Mouse (Mus musculus) midbrain, embryonic 12.5 days (tissue): ENCODE results near the gene Zfp592. TPM values are rescaled to one million over a fixed set of nuclear protein-coding genes. Genes with fewer than 3 reads are reported as not detected.

ENCODE experiments used
- ATAC-seq: fragments of 200-750 bp; cut with Nextera tagmentation; 2 replicates; pipeline ENCODE4 v1.8.0; 2017; ENCODE audit warnings: low read depth, moderate TSS enrichment, moderate library complexity; ENCODE audit not compliant: low FRiP score
- H3K27ac ChIP-seq: fragments of 300-500 bp; sonication (generic); replicated peaks from 2 replicates; pipeline ENCODE4 v1.5.1; 2016; ENCODE audit warnings: mild to moderate bottlenecking
- H3K27me3 ChIP-seq: fragments of 300-500 bp; sonication (generic); 2 replicates; pipeline ENCODE4 v1.6.1; 2016; ENCODE audit warnings: mild to moderate bottlenecking
- H3K36me3 ChIP-seq: fragments of 300-500 bp; sonication (generic); 2 replicates; pipeline ENCODE4 v1.6.1; 2016
- H3K4me1 ChIP-seq: fragments of 300-500 bp; sonication (generic); 2 replicates; pipeline ENCODE4 v1.6.1; 2016
- H3K4me2 ChIP-seq: fragments of 300-500 bp; sonication (generic); replicated peaks from 2 replicates; pipeline ENCODE4 v1.6.1; 2016; ENCODE audit warnings: mild to moderate bottlenecking, moderate library complexity
- H3K4me3 ChIP-seq: fragments of 300-500 bp; sonication (generic); 2 replicates; pipeline ENCODE4 v1.5.1; 2016; ENCODE audit warnings: mild to moderate bottlenecking
- H3K9ac ChIP-seq: fragments of 300-500 bp; sonication (generic); replicated peaks from 2 replicates; pipeline ENCODE4 v1.6.1; 2016; ENCODE audit warnings: mild to moderate bottlenecking, moderate library complexity
- H3K9me3 ChIP-seq: fragments of 300-500 bp; sonication (generic); 2 replicates; pipeline ENCODE4 v1.6.1; 2016; ENCODE audit warnings: mild to moderate bottlenecking
- WGBS: fragments of 180-500 bp; shearing (Covaris S2); methylation state at CpG from one replicate; pipeline ENCODE4 v1.1.7; 2016; 5-methylcytosine and 5-hydroxymethylcytosine counted together
- polyA plus RNA-seq: library from polyadenylated mRNA; unstranded; fragments of >200 nt; fragmentation: Nextera tagmentation; extraction: Ambion mirVana; gene quantifications from 2 replicates; pipeline ENCODE4 v1.2.1, GENCODE M21; 2016

Gene Zfp592
- polyA plus RNA-seq, 1 experiment from 2014 or later, result 12.4 TPM

DNA sequence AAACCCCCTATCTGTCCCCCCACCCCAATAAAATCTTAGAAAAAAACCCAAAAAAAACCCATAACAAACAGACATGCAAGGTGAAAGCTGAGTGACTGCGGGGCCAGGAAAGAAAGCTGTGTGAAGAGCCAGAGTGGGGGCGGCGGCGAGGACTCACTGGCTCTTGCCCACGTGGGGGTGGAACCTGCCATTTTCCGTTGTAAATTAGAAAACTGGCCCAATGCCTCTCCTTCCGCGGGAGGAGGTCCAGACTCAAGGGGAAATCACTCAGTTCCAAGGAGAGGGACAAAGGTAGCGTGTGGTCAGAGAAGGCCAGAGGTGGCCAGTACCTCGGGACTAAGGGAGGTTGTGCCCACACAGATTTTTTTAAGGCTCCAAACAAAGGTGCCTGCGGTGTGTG lies 68.5 kb downstream of the Zfp592 start:
- H3K4me1 ChIP-seq, result no peaks in the 10 kb centered on the region
- no peaks in the 10 kb centered on the region for H3K36me3 ChIP-seq
- no peak overlapping the region for H3K9ac ChIP-seq
- H3K4me2 ChIP-seq, result no peak overlapping the region
- H3K27ac ChIP-seq, result no peak overlapping the region
- H3K27me3 ChIP-seq, result no peaks in the 10 kb centered on the region
- no peak overlapping the region for H3K4me3 ChIP-seq
- 0 out of 2 replicates have a peak, but pooled peaks cover 2% of the 10 kb centered on the region for H3K9me3 ChIP-seq
- WGBS, result 87% methylated on average over 11 of the region's 11 CpGs
- no peak for ATAC-seq

DNA sequence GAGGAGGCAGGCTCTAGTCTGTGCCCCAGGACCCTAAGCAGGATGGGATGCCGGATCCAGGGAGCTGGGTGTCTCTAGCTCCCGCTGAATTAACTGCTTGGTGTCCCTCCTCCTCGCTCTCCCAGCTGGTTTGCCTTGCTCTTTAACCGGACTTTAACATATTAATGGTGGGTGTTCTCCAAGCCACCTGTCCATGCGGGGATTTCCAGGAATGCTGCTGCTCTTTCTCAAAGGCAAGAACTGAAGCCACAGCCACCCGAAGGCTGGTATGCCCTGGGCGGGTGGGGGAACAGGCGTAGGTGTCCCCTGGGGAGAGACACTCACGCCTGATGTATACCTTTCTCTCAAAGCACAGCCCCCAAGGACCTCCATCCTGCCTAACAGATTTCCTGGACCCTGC lies 69.9 kb downstream of the Zfp592 start:
- Histone ChIP-seq H3K9me3 (0 out of 2 replicates have a peak, but pooled peaks cover 2% of the 10 kb centered on the region), H3K4me2 (no peak overlapping the region), H3K9ac (no peak overlapping the region), H3K36me3 (no peaks in the 10 kb centered on the region), H3K27me3 (no peaks in the 10 kb centered on the region), H3K4me3 (no peak overlapping the region), H3K4me1 (no peaks in the 10 kb centered on the region), H3K27ac (no peak overlapping the region)
- no peak for ATAC-seq
- 67% methylated on average over 9 of the region's 9 CpGs for WGBS

DNA sequence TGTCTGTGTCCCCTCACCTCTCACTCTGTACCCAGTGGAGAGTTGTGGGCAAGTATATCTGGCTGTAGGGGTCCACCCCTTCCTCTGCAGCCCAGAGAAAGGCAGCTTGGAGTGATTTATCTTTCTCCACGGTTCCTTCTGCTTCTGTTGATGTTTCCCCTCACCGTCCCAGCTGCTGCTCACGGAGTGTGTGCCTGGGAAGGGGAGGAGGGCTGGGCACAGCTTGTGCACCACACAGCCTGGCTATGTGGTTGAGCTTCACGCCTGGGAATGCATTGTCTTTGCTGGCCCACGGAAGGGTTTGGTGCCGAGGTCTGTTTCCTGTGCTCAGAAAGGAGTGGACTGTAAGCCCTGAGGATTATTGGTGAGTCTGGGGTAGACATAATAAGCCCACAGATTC lies 73.2 kb downstream of the Zfp592 start:
- Histone ChIP-seq H3K4me2 (no peak overlapping the region), H3K4me1 (no peaks in the 10 kb centered on the region), H3K27ac (no peak overlapping the region), H3K9me3 (no peaks in the 10 kb centered on the region), H3K9ac (no peak overlapping the region), H3K27me3 (no peaks in the 10 kb centered on the region), H3K36me3 (no peaks in the 10 kb centered on the region), H3K4me3 (no peak overlapping the region)
- WGBS, result 56% methylated on average over 6 of the region's 6 CpGs
- no peak for ATAC-seq

DNA sequence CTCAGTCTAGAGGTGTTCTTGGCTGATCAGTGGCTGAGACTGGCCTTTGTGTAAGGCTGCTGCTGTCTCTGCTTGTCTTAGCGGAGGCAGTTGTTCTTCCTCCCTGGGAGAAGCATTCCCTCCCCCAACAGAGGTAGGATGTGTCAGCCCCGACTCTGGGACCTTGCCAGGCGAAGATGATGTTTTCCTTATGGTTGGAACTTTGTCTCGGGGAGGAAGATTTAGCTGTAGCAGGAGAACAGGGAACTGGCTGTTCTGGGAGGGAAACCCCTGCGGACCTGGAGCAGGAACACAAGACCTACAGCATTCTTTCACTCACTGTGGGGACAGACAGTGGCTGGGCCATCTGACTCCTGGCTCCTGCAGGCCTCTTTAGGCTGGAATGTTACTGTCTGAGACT lies 79.0 kb downstream of the Zfp592 start:
- Histone ChIP-seq H3K36me3 (no peaks in the 10 kb centered on the region), H3K4me2 (no peak overlapping the region), H3K27ac (no peak overlapping the region), H3K9me3 (no peaks in the 10 kb centered on the region), H3K4me1 (no peaks in the 10 kb centered on the region), H3K4me3 (no peak overlapping the region), H3K9ac (no peak overlapping the region), H3K27me3 (no peaks in the 10 kb centered on the region)
- WGBS, result 57% methylated on average over 5 of the region's 5 CpGs
- ATAC-seq, result no peak

DNA sequence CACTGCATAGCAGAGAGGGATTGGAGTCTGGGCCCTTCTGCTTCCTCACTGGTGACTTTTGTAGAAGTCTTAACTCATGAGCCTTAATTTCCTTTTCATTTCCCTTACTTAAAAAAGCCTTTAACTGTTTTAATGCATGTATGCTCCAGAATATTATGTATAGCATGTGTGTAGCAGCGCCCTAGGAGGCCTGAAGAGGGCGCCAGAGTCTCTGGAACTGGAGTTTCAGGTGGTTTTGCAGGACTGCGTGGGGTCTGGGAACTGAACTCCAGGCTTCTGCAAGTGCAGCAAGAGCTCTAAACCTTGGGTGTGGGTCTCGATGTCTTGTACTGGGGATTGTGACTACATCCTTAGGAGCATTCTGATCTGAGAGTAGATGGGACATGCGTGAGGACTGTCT lies 79.8 kb downstream of the Zfp592 start:
- Histone ChIP-seq H3K9me3 (no peaks in the 10 kb centered on the region), H3K27ac (no peak overlapping the region), H3K9ac (no peak overlapping the region), H3K27me3 (no peaks in the 10 kb centered on the region), H3K36me3 (no peaks in the 10 kb centered on the region), H3K4me3 (no peak overlapping the region), H3K4me2 (no peak overlapping the region), H3K4me1 (no peaks in the 10 kb centered on the region)
- 78% methylated on average over 5 of the region's 5 CpGs for WGBS
- no peak for ATAC-seq

DNA sequence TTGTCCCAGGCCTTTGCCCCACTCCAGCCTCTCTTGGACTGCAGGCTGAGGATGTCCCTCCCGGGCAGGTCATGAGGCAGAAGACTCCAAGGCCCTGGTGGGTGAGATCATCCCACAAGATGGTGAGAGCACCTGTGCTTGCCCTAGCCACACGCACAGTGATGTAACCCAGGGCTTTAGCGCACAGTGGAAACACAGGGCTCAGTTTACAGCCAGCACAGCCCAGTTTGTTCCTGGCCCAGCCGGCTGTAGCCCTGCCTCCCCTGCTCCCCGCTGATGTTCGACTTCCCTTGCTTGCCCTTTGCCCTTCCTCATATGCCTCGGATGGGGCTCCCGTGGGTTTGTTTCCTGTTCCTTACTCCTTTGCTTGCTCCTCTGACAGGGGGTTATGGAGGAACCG lies 81.1 kb downstream of the Zfp592 start:
- Histone ChIP-seq H3K9me3 (no peaks in the 10 kb centered on the region), H3K27ac (no peak overlapping the region), H3K36me3 (no peaks in the 10 kb centered on the region), H3K9ac (no peak overlapping the region), H3K27me3 (no peaks in the 10 kb centered on the region), H3K4me2 (no peak overlapping the region), H3K4me3 (no peak overlapping the region), H3K4me1 (no peaks in the 10 kb centered on the region)
- ATAC-seq, result no peak
- 76% methylated on average over 9 of the region's 9 CpGs for WGBS

DNA sequence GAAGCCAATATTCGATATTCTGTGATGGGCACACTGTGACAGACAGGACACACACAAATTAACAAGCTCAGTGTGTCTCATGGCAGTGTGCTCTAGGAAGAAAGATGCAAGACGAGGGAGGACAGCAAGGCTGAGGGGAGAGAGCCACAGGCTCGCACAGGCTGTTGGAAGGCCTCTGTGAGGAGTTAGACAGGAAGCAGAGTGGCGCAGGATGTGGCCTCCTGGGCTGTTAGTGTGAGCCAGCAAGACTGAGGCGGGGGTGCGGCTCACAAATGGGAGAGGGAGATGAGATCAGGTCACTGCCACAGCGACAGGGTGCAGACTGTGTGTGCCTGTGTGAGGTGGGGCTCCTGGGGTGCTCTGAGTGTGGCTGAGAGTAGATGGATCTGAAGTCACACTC lies 81.8 kb downstream of the Zfp592 start:
- H3K9ac ChIP-seq, result no peak overlapping the region
- H3K27me3 ChIP-seq, result no peaks in the 10 kb centered on the region
- no peak overlapping the region for H3K27ac ChIP-seq
- H3K4me3 ChIP-seq, result no peak overlapping the region
- no peaks in the 10 kb centered on the region for H3K9me3 ChIP-seq
- H3K4me1 ChIP-seq, result no peaks in the 10 kb centered on the region
- ATAC-seq, result no peak
- 72% methylated on average over 7 of the region's 7 CpGs for WGBS
- H3K36me3 ChIP-seq, result no peaks in the 10 kb centered on the region
- no peak overlapping the region for H3K4me2 ChIP-seq

DNA sequence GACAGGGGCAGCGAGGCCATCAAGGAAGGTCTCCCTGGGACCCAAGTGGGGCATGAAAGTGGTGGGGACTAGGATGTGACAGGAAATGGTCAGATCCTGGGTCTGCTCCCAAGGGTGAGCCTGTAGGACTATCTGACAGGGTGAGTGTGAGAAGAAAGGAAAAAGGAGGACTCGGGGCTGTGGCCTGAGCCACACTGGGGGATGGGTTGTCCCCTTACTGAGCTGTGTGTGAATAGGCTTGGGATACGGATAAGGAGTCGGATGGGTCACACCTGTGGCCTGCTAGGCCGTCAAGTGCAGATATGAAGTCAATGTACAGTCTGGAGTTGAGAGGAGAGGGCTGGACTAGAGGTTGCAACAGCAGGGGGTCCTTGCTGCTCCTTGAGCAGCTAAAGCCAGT lies 82.3 kb downstream of the Zfp592 start:
- ATAC-seq, result no peak
- no peak overlapping the region for H3K27ac ChIP-seq
- WGBS, result 85% methylated on average over 5 of the region's 5 CpGs
- no peaks in the 10 kb centered on the region for H3K27me3 ChIP-seq
- no peak overlapping the region for H3K4me3 ChIP-seq
- no peak overlapping the region for H3K9ac ChIP-seq
- no peaks in the 10 kb centered on the region for H3K9me3 ChIP-seq
- no peaks in the 10 kb centered on the region for H3K36me3 ChIP-seq
- no peak overlapping the region for H3K4me2 ChIP-seq
- H3K4me1 ChIP-seq, result no peaks in the 10 kb centered on the region

DNA sequence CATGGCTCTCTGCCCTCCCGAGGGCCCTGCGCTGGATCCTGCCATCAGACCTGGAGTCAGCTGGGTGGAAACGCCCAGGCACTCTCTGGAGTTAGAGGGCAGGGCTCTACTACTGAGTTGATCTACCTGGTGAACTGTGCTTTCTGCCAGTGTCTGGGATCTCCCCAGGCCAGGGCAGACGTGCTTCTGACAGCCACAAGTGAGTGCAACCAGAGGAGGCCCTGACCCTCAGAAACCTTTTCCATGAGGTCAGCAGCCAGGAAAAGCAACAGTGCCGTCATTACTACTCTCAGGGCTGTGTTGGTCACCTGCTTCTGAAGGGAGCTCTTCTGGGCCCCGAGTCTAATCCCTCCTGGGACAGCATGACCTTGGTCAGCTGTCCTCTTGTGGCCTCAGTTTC lies 83.5 kb downstream of the Zfp592 start:
- H3K9ac ChIP-seq, result no peak overlapping the region
- WGBS, result 76% methylated on average over 6 of the region's 6 CpGs
- H3K27ac ChIP-seq, result no peak overlapping the region
- no peaks in the 10 kb centered on the region for H3K4me1 ChIP-seq
- no peaks in the 10 kb centered on the region for H3K27me3 ChIP-seq
- H3K36me3 ChIP-seq, result no peaks in the 10 kb centered on the region
- H3K9me3 ChIP-seq, result no peaks in the 10 kb centered on the region
- no peak overlapping the region for H3K4me2 ChIP-seq
- H3K4me3 ChIP-seq, result no peak overlapping the region
- no peak for ATAC-seq

DNA sequence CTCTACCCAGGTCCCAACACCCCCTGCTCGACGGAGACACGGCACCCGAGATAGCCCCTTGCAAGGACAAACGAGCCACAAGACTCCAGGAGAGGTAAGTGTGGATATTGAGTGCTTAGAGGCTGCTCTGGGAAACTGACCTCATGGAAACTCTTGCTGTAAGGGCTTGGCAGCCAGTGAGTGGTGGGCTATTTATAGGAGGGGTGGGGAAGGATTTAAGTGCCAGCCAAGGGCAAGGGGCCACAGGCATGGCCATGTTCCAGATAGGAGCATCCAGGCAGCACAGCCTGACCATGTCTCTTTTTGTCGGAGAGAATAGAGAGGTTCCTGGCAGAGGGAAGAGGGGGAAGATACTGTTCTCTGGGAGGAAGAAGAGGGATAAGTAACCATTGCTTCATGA lies 85.3 kb downstream of the Zfp592 start:
- WGBS, result 90% methylated on average over 6 of the region's 6 CpGs

DNA sequence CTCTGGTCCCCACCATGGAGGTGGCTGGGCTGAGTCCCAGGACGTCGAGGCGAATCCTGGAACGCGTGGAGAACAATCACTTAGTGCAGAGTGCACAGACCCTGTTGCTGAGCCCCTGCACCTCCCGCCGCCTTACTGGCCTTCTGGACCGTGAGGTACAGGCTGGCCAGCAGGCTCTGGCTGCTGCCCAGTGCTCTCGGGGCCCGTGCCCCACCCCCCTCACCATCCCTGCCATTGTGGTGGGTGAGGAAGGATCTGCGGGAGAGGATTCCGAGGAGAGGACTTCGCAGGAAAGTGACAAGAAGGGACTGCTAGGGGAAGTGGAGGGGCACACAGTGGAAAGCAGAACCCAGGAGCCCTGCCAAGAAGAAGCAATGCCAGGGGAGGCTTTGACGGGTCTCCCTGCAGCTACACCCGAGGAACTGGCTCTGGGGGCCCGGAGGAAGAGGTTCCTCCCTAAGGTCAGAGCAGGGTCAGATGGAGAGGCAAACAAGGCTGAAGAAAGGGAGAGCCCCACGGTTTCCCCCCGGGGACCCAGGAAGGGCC lies 100.0 kb downstream of the Zfp592 start:
- ATAC-seq, result no peak
- Histone ChIP-seq H3K36me3 (no peaks in the 10 kb centered on the region), H3K27me3 (0 out of 2 replicates have a peak, but pooled peaks cover 5% of the 10 kb centered on the region), H3K4me3 (no peak overlapping the region), H3K4me1 (peaks cover 3% of the 10 kb centered on the region; the same call in 1 of the 2 replicates), H3K27ac (no peak overlapping the region), H3K9me3 (0 out of 2 replicates have a peak, but pooled peaks cover 2% of the 10 kb centered on the region), H3K4me2 (no peak overlapping the region), H3K9ac (no peak overlapping the region)
- 58% methylated on average over 18 of the region's 18 CpGs for WGBS

More for the DNA sequence above, 85.3 kb downstream of the Zfp592 start:
- Histone ChIP-seq H3K9ac (no peak overlapping the region), H3K27ac (no peak overlapping the region), H3K4me1 (no peaks in the 10 kb centered on the region), H3K36me3 (no peaks in the 10 kb centered on the region), H3K9me3 (no peaks in the 10 kb centered on the region), H3K4me3 (no peak overlapping the region), H3K4me2 (no peak overlapping the region), H3K27me3 (no peaks in the 10 kb centered on the region)
- no peak for ATAC-seq

DNA sequence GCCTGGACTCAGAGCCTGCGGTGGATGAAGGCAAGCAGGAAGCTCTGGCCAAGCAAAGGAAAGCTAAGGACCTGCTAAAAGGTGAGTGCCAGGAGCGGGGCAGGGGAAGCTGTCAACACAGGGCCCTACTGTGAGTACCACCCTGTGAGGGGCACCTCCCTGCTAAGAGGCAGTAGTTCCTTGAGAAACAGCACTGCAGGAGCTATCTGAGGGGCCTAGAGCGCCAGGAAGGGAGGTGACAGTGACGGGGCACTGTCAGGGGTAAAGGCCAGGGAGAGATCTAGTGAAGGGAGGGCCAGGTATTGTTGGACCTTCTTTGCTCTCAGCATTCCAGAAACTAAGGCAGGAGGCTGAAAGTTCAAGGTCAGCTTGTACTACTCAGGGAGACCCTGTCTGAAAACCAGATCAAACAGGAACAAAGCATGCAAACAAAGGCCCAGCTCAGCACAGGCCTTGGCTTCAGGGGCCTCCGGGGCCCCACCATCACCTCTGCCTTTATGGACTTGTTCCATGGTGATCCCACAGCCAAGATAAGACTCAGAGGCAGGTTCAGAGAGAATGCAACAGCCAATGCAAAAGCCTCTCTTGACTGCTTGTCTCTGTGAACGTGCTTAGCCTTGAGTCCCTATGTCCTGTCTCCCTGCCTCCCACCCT lies 100.8 kb downstream of the Zfp592 start:
- ATAC-seq, result no peak
- H3K4me3 ChIP-seq, result no peak overlapping the region
- WGBS, result 65% methylated on average over 6 of the region's 6 CpGs
- no peaks in the 10 kb centered on the region for H3K36me3 ChIP-seq
- H3K27ac ChIP-seq, result no peak overlapping the region
- no peak overlapping the region for H3K4me2 ChIP-seq
- H3K27me3 ChIP-seq, result 0 out of 2 replicates have a peak, but pooled peaks cover 5% of the 10 kb centered on the region
- peaks cover 3% of the 10 kb centered on the region; the same call in 1 of the 2 replicates for H3K4me1 ChIP-seq
- H3K9ac ChIP-seq, result no peak overlapping the region
- 0 out of 2 replicates have a peak, but pooled peaks cover 2% of the 10 kb centered on the region for H3K9me3 ChIP-seq
